Mouse (Mus musculus) 3T3-L1 (cell line): ENCODE results near the gene Gprasp1.
"Not testable (repeated sequence)": the region's sequence is repeated elsewhere in the genome, so short reads cannot be mapped to it uniquely, and the experiment has no call there.

Source experiments
- DNase-seq: peaks from one replicate; pipeline ENCODE4 v3.0.0-alpha.2; 2015; ENCODE audit warnings: low read depth, low spot score

Gprasp1 gene

GRCm38 (mm10) chrX:135837896-135838295 lies 95.4 kb downstream of the Gprasp1 start:
- no peak for DNase-seq

- not testable (repeated sequence) for DNase-seq
Measured at GRCm38 (mm10) chrX:135838521-135839360, 96.2 kb downstream of the Gprasp1 start, which contains the start of gene Gprasp2. Gene Gprasp2, plus strand, starts transcription at chrX:135839034.

DNA sequence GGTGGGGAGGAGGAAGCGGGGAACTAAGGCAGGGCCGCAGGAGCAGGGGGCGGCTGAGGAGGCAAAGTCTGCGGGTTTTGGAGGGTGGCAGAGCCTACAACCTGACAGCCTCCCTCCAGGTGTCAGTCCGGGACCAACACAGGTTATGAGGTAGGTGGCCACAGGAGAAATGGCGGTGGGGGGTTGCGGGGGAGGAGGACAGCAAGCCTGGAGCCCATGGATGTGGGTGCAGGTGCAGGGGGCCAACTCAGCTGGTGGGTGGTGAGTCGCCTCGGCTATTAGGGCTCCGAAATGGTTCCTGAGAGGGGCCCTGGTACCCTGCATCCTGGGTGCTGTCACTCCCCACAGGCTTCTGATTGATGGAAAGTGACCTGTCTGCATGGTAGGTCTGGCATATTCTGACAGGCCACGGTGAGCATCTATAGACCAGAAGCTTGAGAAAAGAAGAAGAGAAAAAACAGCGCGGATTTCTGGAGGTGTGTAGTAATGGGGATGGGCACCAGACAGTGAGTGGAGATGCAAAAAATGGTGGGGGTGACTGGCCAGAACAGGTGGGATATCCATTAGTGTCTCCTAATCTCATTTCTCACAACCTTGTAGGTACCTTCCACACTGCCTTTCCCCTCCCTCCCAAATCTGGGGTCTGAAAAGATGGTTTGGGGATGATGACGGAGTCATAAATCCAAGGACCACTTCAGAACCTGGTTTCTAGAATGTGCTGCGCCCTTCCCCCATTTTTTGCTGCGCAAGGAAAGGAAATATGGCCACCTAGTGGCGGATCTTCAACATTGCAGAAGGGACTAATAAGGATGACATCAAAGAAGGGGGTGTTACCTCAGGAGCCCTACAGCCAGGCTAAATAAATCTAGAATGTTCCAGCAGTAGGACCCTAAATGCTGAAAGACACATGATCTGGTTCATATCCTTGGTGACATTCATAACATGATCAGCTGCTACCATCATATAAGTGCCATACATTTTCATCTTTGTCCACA lies 97.2 kb downstream of the Gprasp1 start:
- peak; percentile 43 for DNase-seq
